Mouse (Mus musculus) cerebellum, adult 8-10 months (tissue): Measurements from ENCODE around the gene Icam1.
A peak's percentile ranks its signal among the peaks of the same experiment; 100 is the strongest.

Experiments used
- DNase-seq: peaks from one replicate; pipeline ENCODE4 v3.0.0; 2022

Gene Icam1

GRCm38 (mm10) chr9:21015571-21016130 is at the start of gene Icam1:
Gene Icam1, plus strand, starts transcription at chr9:21015985.
- DNase-seq, result no peak

- no peak for DNase-seq
Observed at GRCm38 (mm10) chr9:20966008-20966407, 49.8 kb upstream of the Icam1 start.

- no peak for DNase-seq
Observed at GRCm38 (mm10) chr9:20966747-20967146, 49.0 kb upstream of the Icam1 start.

GRCm38 (mm10) chr9:20971751-20972140 is 44.0 kb upstream of the Icam1 start:
- DNase-seq, result no peak

GRCm38 (mm10) chr9:20972141-20972992 is 43.4 kb upstream of the Icam1 start:
- DNase-seq, result peak; percentile 31

- no peak for DNase-seq
Observed at GRCm38 (mm10) chr9:20973001-20973681, 42.6 kb upstream of the Icam1 start.

GRCm38 (mm10) chr9:20973682-20974075 is 42.1 kb upstream of the Icam1 start:
- DNase-seq, result no peak

GRCm38 (mm10) chr9:20975431-20976215 is 40.2 kb upstream of the Icam1 start:
- DNase-seq, result no peak

GRCm38 (mm10) chr9:20976216-20976960 is 39.4 kb upstream of the Icam1 start, which contains the start of gene S1pr2:
Gene S1pr2, minus strand, starts transcription at chr9:20976781.
- no peak for DNase-seq

- DNase-seq, result no peak
Observed at GRCm38 (mm10) chr9:20976961-20977689, 38.7 kb upstream of the Icam1 start.

GRCm38 (mm10) chr9:20978409-20979095 is 37.2 kb upstream of the Icam1 start:
- no peak for DNase-seq

- DNase-seq, result no peak
Observed at GRCm38 (mm10) chr9:20979181-20979580, 36.6 kb upstream of the Icam1 start.

- no peak for DNase-seq
Observed at GRCm38 (mm10) chr9:20979769-20980168, 36.0 kb upstream of the Icam1 start.

- no peak for DNase-seq
Observed at GRCm38 (mm10) chr9:20982171-20982570, 33.6 kb upstream of the Icam1 start.

- no peak for DNase-seq
Observed at GRCm38 (mm10) chr9:20983169-20983568, 32.6 kb upstream of the Icam1 start.

GRCm38 (mm10) chr9:20986952-20987686 is 28.7 kb upstream of the Icam1 start:
- DNase-seq, result no peak

GRCm38 (mm10) chr9:20987953-20988352 is 27.8 kb upstream of the Icam1 start:
- DNase-seq, result no peak

- DNase-seq, result no peak
Observed at GRCm38 (mm10) chr9:20990861-20991260, 24.9 kb upstream of the Icam1 start.

- no peak for DNase-seq
Observed at GRCm38 (mm10) chr9:20991587-20991986, 24.2 kb upstream of the Icam1 start.
